Comparison of ENCODE assay signal across 13 mouse cellular contexts in genomic region chr15:98043967-98044366, GRCm38 (mm10). TPM values are rescaled to one million over a fixed set of nuclear protein-coding genes. Genes with fewer than 3 reads are reported as not detected.
"Had no signal": no experiment of that assay in that cellular context is flagged by ENCODE, and none has a peak within 500 bp of the region (broad histone marks: within the 10 kb centered on the region; RNA-seq: fewer than 3 reads in every experiment).

No protein-coding gene starts in this region.

- ATAC-seq: liver, postnatal 0 days; lung, postnatal 0 days; midbrain, embryonic 13.5 days; midbrain, embryonic 15.5 days had no signal

- DNase-seq: liver, postnatal 0 days; lung, adult 2 months; lung, postnatal 14 days; lung, postnatal 36 days; right cerebral cortex, postnatal 25 days; thymus, adult 18-20 months; thymus, postnatal 14 days; thymus, postnatal 36 days had no signal

RNA-seq across cellular contexts. Expression of gene Col2a1, which starts 39.5 kb away (rescaled TPM):
- total RNA-seq: monocyte, adult 5-6 weeks; neutrophil, adult 5-6 weeks had no signal
